Mouse (Mus musculus) kidney, postnatal 0 days (tissue): ENCODE results near the gene Mdfi. TPM values are rescaled to one million over a fixed set of nuclear protein-coding genes. Genes with fewer than 3 reads are reported as not detected.

ENCODE experiments used
- ATAC-seq: fragments of 200-750 bp; cut with Nextera tagmentation; replicated peaks from 2 replicates; pipeline ENCODE4 v1.8.0; 2017; ENCODE audit warnings: low read depth, moderate number of reproducible peaks, moderate TSS enrichment, moderate library complexity; ENCODE audit not compliant: low FRiP score
- DNase-seq: peaks from one replicate; pipeline ENCODE4 v3.0.0-alpha.2; 2016; ENCODE audit warnings: low spot score
- H3K27ac ChIP-seq: fragments of 300-500 bp; sonication (generic); 2 replicates; pipeline ENCODE4 v1.5.1; 2014; ENCODE audit warnings: mild to moderate bottlenecking
- H3K27me3 ChIP-seq: fragments of 300-500 bp; sonication (generic); 2 replicates; pipeline ENCODE4 v1.6.1; 2014; ENCODE audit warnings: low read length, mixed read lengths; ENCODE audit not compliant: insufficient read depth
- H3K36me3 ChIP-seq: fragments of 300-500 bp; sonication (generic); 2 replicates; pipeline ENCODE4 v1.6.1; 2014; ENCODE audit warnings: low read length, mixed read lengths; ENCODE audit not compliant: insufficient read depth
- H3K4me1 ChIP-seq: fragments of 300-500 bp; sonication (generic); replicated peaks from 2 replicates; pipeline ENCODE4 v1.6.1; 2014; ENCODE audit warnings: antibody characterized with exemption, low read length, mixed read lengths; ENCODE audit not compliant: insufficient read depth
- H3K4me2 ChIP-seq: fragments of 300-500 bp; sonication (generic); 2 replicates; pipeline ENCODE4 v1.6.1; 2014; ENCODE audit warnings: mild to moderate bottlenecking, low read length, moderate library complexity, mixed read lengths
- H3K4me3 ChIP-seq: fragments of 300-500 bp; sonication (generic); replicated peaks from 2 replicates; pipeline ENCODE4 v1.5.1; 2014; ENCODE audit warnings: low read depth, low read length
- H3K9ac ChIP-seq: fragments of 300-500 bp; sonication (generic); 2 replicates; pipeline ENCODE4 v1.6.1; 2014; ENCODE audit warnings: low read depth, low read length
- H3K9me3 ChIP-seq: fragments of 300-500 bp; sonication (generic); replicated peaks from 2 replicates; pipeline ENCODE4 v1.6.1; 2016; ENCODE audit warnings: low read length, inconsistent platforms, mixed read lengths
- CTCF ChIP-seq: IDR thresholded peaks from 2 replicates; pipeline ENCODE4 v1.5.1; 2016; ENCODE audit warnings: antibody characterized with exemption, low read depth, mild to moderate bottlenecking, moderate library complexity
- WGBS: fragments of 180-500 bp; shearing (Covaris S2); extraction: QIAGEN DNeasy Blood & Tissue Kit; methylation state at CpG from one replicate; pipeline ENCODE4 v1.1.7; 2014; 5-methylcytosine and 5-hydroxymethylcytosine counted together
- polyA plus RNA-seq: library from polyadenylated mRNA; unstranded; fragments of >200 nt; fragmentation: Nextera tagmentation; extraction: Ambion mirVana; gene quantifications from 2 replicates; pipeline ENCODE4 v1.2.1, GENCODE M21; 2015

The Mdfi gene
- polyA plus RNA-seq, 1 experiment from 2014 or later = 6.2 TPM

GRCm38 (mm10) chr17:47796968-47797367 lies 37.5 kb downstream of the Mdfi start:
- Histone ChIP-seq H3K9me3 (no peaks in the 10 kb centered on the region), H3K4me2 (no peak overlapping the region), H3K9ac (no peak overlapping the region), H3K4me1 (no peaks in the 10 kb centered on the region), H3K36me3 (no peaks in the 10 kb centered on the region), H3K27me3 (no peaks in the 10 kb centered on the region), H3K27ac (no peak overlapping the region), H3K4me3 (no peak overlapping the region)
- WGBS = 78% methylated on average over 4 of the region's 4 CpGs
- peak; percentile 39 for TF ChIP-seq CTCF
- DNase-seq = no peak
- no peak for ATAC-seq

DNA sequence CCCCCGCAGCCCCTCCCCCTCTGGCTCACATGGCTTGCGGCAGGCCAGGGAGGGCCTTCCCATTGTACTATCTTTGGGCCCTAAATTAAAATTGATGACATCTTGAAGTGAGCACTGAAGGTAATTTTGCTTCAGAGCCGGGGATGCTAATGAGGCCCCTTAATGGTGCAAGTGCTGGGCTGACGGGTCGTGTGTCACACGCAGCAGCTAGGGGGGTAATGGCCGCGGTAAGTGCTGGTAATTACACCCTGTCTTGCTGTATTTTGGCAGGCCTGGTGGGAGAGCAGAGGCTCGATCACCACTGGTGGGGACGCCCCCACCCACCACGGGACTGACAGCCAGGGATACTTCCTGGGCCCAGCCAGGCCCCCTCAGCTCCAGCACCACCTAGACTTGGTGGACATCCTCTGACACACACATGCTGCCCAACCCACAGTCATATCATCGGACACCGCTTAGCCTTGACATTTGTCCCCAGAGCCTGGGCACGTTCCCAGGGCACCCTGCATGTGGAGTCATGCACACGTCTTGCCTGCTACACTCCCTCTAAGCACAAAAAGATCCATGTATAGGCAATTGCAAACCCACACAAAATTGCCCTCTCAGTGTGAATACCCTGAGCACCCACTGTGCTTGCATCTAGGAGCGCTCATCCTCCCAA lies 38.2 kb downstream of the Mdfi start:
- Histone ChIP-seq H3K36me3 (no peaks in the 10 kb centered on the region), H3K27ac (no peak overlapping the region), H3K9ac (no peak overlapping the region), H3K4me3 (no peak overlapping the region), H3K27me3 (no peaks in the 10 kb centered on the region), H3K4me1 (no peaks in the 10 kb centered on the region), H3K9me3 (no peaks in the 10 kb centered on the region), H3K4me2 (no peak overlapping the region)
- 41% methylated on average over 16 of the region's 16 CpGs for WGBS
- no peak for TF ChIP-seq CTCF
- ATAC-seq = no peak
- no peak for DNase-seq

GRCm38 (mm10) chr17:47795446-47795845 lies 39.0 kb downstream of the Mdfi start:
- DNase-seq (peak; percentile 42), ATAC-seq (no peak)
- no peak overlapping the region for H3K9ac ChIP-seq
- no peaks in the 10 kb centered on the region for H3K4me1 ChIP-seq
- no peaks in the 10 kb centered on the region for H3K36me3 ChIP-seq
- H3K27ac ChIP-seq = no peak overlapping the region
- 42% methylated on average over 3 of the region's 3 CpGs for WGBS
- no peaks in the 10 kb centered on the region for H3K27me3 ChIP-seq
- no peak overlapping the region for H3K4me2 ChIP-seq
- no peaks in the 10 kb centered on the region for H3K9me3 ChIP-seq
- H3K4me3 ChIP-seq = no peak overlapping the region
- TF ChIP-seq CTCF = peak; percentile 72

DNA sequence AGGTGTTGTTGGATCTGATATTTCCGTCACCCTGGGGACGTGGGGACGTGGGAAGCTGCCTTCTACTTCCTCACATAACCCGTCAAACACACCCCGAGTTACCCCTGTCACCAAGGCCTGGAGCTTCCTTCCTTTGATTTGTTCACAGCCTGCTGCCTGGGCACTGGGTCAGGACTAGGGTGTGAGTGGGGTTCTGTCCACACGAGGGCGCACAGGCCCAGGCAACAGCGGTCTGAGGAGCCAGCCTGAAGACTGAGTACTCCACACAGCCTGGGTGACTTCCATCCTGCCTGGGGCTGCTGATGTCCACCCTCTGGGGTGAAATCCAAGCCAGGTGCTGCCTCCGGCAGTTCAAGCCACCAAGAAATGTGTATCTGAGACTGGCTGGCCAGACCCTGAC lies 41.1 kb downstream of the Mdfi start:
- no peak overlapping the region for H3K4me3 ChIP-seq
- H3K9me3 ChIP-seq = no peaks in the 10 kb centered on the region
- WGBS = 7% methylated on average over 9 of the region's 9 CpGs
- DNase-seq (peak; percentile 89), ATAC-seq (peak; percentile 74)
- H3K27me3 ChIP-seq = no peaks in the 10 kb centered on the region
- no peaks in the 10 kb centered on the region for H3K4me1 ChIP-seq
- TF ChIP-seq CTCF = peak; percentile 93
- H3K9ac ChIP-seq = no peak overlapping the region
- no peak overlapping the region for H3K4me2 ChIP-seq
- H3K27ac ChIP-seq = no peak overlapping the region
- 0 out of 2 replicates have a peak, but pooled peaks cover 3% of the 10 kb centered on the region for H3K36me3 ChIP-seq

DNA sequence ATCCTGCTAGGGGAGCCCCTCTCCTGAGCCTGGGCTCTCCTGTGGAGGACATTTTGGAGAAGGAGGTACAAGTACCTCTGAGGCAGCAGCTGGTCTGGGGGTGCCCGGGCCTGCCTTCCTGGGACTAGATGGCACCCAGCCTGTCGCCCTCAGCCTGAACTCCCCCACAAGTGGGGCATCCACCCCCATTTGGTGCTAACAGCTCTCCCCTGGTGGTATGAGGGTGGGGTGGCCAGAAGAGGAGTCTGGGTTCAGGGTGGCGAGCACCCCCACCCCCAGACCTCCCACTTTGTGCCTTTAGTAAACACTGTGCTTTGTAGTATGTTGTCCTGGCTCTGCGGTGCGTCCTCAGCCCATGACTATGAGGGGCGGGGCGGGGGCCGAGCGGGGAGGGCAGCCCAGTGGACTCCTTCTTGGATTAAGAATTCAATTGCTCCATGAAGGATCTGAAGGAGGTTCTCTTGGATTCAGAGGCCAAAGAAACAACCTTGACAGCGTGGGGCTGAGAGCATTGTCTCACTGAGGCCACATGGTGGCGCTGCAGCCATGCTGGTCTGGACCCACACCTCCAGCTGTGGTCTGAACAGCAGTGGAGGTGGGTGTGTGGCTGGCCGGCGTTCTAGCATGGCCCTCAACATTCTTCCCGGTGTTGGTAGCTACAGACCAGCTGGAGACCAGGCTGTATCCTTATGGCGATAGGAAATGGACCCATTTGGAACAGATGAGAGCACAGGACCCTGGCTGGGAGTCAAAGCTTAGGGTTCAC lies 42.2 kb downstream of the Mdfi start:
- 24% methylated on average over 15 of the region's 15 CpGs for WGBS
- Histone ChIP-seq H3K27me3 (no peaks in the 10 kb centered on the region), H3K4me2 (no peak overlapping the region), H3K4me1 (no peaks in the 10 kb centered on the region), H3K9me3 (no peaks in the 10 kb centered on the region), H3K9ac (no peak overlapping the region), H3K4me3 (no peak overlapping the region), H3K36me3 (0 out of 2 replicates have a peak, but pooled peaks cover 3% of the 10 kb centered on the region), H3K27ac (no peak overlapping the region)
- ATAC-seq = peak; percentile 55; the same call in 1 of the 2 replicates
- peak; percentile 86 for DNase-seq
- TF ChIP-seq CTCF = peak; percentile 91

DNA sequence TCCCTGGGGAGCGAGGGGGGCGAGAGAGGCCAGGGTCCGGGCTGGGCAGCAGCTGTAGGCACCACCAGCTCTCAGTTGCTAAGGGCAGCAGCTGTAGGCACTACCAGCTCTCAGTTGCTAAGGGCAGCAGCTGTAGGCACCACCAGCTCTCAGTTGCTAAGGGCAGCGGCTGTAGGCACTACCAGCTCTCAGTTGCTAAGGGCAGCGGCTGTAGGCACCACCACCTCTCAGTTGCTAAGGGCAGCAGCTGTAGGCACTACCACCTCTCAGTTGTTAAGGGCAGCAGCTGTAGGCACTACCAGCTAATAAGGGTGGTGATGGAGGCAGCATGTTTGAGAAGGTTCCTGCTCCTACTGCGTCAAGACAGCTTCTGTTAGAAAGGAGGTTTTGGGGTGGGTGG lies 45.5 kb downstream of the Mdfi start:
- ATAC-seq = no peak
- DNase-seq = no peak
- no peak for TF ChIP-seq CTCF
- H3K27ac ChIP-seq = no peak overlapping the region
- no peaks in the 10 kb centered on the region for H3K27me3 ChIP-seq
- H3K4me3 ChIP-seq = no peak overlapping the region
- H3K36me3 ChIP-seq = 0 out of 2 replicates have a peak, but pooled peaks cover 3% of the 10 kb centered on the region
- H3K9ac ChIP-seq = no peak overlapping the region
- no peak overlapping the region for H3K4me2 ChIP-seq
- H3K9me3 ChIP-seq = no peaks in the 10 kb centered on the region
- 73% methylated on average over 6 of the region's 6 CpGs for WGBS
- H3K4me1 ChIP-seq = no peaks in the 10 kb centered on the region
